Mouse (Mus musculus) G1E (cell line): ENCODE results near the gene Abcb5.

ENCODE experiments used
- CTCF ChIP-seq: IDR thresholded peaks from 2 replicates; pipeline ENCODE4 v1.5.1; 2012; ENCODE audit warnings: low read depth, low read length, inconsistent platforms, mixed read lengths
- GATA1 ChIP-seq: IDR thresholded peaks from 2 replicates; pipeline ENCODE4 v1.6.1; 2012; ENCODE audit warnings: borderline replicate concordance, low read length, inconsistent platforms, mixed read lengths
- POLR2AphosphoS5 ChIP-seq: IDR thresholded peaks from 2 replicates; pipeline ENCODE4 v1.6.1; 2012; ENCODE audit warnings: low read depth, low read length, inconsistent platforms; ENCODE audit not compliant: insufficient replicate concordance
- TAL1 ChIP-seq: conservative IDR thresholded peaks from 2 replicates; pipeline ENCODE4 v1.6.1; 2012; ENCODE audit warnings: low read depth, low read length, inconsistent platforms, mixed read lengths

DNA sequence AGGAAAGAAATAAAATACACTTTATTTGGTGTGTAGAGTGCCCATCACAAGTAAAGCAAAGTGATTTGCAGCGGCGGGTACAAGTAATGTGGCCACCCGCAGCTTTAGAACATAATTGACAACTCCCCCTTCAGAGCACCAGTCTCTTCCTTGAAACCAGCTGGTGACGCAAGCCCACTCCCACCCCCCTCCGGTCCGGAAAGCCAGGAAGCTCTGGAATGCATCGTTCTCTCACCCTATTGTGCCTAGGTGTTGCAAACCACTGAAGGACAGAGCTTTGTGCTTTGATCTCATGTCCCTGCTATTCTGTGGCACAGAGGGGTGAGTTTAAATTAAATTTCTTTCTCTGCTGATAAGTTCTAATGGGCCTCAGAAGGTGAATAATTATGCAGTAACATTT, 110.1 kb downstream of the Abcb5 start:
- TF ChIP-seq CTCF (no peak), TAL1 (no peak), POLR2AphosphoS5 (no peak), GATA1 (no peak)
